Mouse (Mus musculus) C2C12 (cell line): ENCODE results near the gene Tatdn3.

Experiments used
- CEBPB ChIP-seq: IDR thresholded peaks from one replicate; pipeline ENCODE4 v1.6.1; 2011; ENCODE audit warnings: low read depth, mild to moderate bottlenecking, control low read depth, moderate library complexity
- CTCF ChIP-seq: IDR thresholded peaks from one replicate; pipeline ENCODE4 v1.5.1; 2011; ENCODE audit not compliant: control insufficient read depth, insufficient read depth, insufficient read length
- FOSL1 ChIP-seq: IDR thresholded peaks from one replicate; pipeline ENCODE4 v1.8.0; 2011; ENCODE audit warnings: mild to moderate bottlenecking, low read length; ENCODE audit not compliant: poor library complexity, insufficient read depth, severe bottlenecking
- MAX ChIP-seq: IDR thresholded peaks from one replicate; pipeline ENCODE4 v1.6.1; 2011; ENCODE audit warnings: mild to moderate bottlenecking, control low read depth
- MYOD1 ChIP-seq: IDR thresholded peaks from one replicate; pipeline ENCODE4 v1.6.1; 2011; ENCODE audit warnings: low read depth; ENCODE audit not compliant: control insufficient read depth, insufficient read length
- MYOG ChIP-seq: IDR thresholded peaks from one replicate; pipeline ENCODE4 v1.6.1; 2011; ENCODE audit not compliant: control insufficient read depth, insufficient read length; ENCODE audit errors: extremely low read depth
- USF1 ChIP-seq: IDR thresholded peaks from one replicate; pipeline ENCODE4 v1.6.1; 2011; ENCODE audit warnings: low read depth, mild to moderate bottlenecking, control low read depth, moderate library complexity

DNA sequence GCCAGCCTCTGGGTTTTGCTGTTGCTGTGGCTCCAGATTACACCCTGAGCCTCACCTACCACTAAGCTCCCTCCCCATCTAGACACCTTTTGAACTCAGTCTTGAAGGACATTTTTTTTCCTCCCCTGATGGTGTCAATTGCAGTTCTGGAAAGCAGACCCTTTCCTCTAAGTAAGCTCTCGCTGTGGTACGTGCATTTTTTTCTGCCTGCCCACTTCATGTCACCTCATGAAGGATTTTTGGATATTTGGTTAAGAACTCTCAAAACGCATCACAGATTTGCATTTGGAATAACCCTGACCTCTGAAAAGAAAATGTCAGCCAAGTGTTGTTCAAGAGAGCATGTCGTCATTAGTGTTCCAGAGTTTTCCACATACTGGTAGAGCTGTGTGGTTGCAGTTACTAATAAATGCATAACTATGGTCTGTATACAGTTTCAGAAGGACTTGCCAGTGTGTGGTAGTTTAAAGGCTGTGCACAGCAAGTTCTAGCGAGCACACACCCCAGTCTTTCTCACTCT, 37.1 kb upstream of the Tatdn3 start:
- TF ChIP-seq CTCF (no peak), USF1 (no peak), MYOG (no peak), MAX (no peak), CEBPB (no peak), FOSL1 (no peak), MYOD1 (no peak)
